Mouse (Mus musculus): Measurements from ENCODE around the gene Msx1.

DNA sequence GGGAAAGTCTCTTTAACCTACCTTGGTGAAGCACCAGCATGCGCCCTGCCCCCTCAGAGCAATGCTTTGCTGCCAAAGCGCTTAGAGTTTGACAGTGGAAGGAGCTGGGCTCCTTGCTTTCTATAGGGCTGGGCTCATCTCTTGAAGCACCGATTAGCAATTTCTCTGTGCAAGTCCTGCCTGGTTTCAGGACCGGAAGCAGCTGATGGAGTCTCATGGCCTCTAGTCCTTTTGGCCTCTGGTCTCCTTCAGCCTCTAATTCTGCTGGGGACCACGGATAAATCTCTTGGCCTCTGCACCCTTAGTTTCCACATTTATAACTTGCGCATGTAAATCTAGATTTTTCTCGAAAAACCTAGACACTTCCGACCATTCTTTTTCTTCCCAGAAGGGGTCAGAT is 3.7 kb downstream of the Msx1 start:
- TF ChIP-seq CTCF (IDR thresholded peaks at IDR 0.05; ENCODE audit: extremely low read depth, insufficient read depth, insufficient read length, insufficient replicate concordance): no peak
- no peak for TF ChIP-seq POLR2A (IDR thresholded peaks at IDR 0.05; ENCODE audit: low read depth, low read length)

All from spleen, adult 2 months (tissue).